Mouse (Mus musculus) kidney, postnatal 36 days (tissue): ENCODE results near the gene Adam30.
A peak's percentile ranks its signal among the peaks of the same experiment; 100 is the strongest.
"Not testable (repeated sequence)": the region's sequence is repeated elsewhere in the genome, so short reads cannot be mapped to it uniquely, and the experiment has no call there.

ENCODE experiments used
- DNase-seq, 2 experiments: peaks; one replicate each; pipeline ENCODE4 v3.0.0; 2021 to 2022; ENCODE audit warnings: mixed read lengths in 2 of 2

Gene Adam30

GRCm38 (mm10) chr3:98160330-98160729 is at the start of gene Adam30:
Adam30 (plus strand) TSS chr3:98160630.
- DNase-seq: no peak

- no peak for DNase-seq
Measured at GRCm38 (mm10) chr3:98118252-98118651, 42.2 kb upstream of the Adam30 start.

GRCm38 (mm10) chr3:98119338-98119737 is 41.1 kb upstream of the Adam30 start:
- no peak for DNase-seq

DNA sequence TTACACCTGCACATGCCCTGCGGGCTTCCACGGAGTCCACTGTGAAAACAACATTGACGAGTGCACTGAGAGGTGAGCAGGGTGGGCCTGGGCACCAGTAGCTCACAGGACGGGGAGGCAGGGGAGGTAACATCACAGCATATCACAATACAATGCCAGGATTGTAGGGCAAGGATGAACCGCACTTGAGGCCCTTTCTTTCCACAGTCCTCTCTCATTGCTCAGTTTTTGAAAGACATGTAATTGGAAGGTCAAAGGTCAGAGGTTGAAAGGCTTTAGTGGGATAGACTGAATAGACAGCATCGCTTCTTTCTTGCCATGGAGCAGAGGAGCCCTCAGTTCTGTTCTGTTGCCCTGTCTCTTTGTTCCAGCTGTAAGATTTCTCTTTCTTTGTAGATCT is 39.5 kb upstream of the Adam30 start:
- DNase-seq: no peak

GRCm38 (mm10) chr3:98127775-98128174 is 32.7 kb upstream of the Adam30 start:
- DNase-seq: no peak

DNA sequence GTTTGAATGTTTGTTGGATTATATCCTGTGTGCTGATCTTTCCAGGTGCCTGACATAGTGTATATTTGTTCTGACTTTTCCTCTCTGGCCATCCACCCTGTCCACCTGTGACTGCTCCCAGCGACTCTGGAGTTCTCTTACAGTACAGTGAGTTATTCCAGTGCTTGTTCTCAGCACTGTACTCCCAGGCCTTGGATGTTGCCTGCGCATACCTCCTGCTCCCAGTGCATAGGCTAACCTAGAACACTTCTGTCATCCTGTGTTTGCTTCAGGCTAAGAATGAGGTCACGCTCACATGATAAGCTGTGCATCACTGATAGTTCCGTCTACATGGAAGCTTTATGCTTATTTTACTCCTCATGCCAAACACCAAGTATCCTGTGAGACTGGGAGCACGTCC is 31.7 kb upstream of the Adam30 start:
- DNase-seq: no peak

DNA sequence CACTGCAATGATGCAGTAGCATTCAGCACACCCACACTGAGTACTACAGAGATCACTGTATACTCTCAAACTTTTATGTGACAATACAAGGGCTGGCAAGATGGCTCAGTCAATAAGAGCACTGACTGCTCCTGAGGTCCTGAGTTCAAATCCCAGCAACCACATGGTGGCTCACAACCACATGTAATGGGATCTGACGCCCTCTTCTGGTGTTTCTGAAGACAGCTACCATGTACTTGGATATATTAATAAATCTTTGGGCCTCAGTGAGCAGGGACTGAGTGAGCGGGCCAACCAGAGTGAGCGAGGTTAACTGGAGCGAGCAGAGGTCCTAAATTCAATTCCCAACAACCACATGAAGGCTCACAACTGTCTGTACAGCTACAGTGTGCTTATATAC is 28.3 kb upstream of the Adam30 start:
- DNase-seq: not testable (repeated sequence)

DNA sequence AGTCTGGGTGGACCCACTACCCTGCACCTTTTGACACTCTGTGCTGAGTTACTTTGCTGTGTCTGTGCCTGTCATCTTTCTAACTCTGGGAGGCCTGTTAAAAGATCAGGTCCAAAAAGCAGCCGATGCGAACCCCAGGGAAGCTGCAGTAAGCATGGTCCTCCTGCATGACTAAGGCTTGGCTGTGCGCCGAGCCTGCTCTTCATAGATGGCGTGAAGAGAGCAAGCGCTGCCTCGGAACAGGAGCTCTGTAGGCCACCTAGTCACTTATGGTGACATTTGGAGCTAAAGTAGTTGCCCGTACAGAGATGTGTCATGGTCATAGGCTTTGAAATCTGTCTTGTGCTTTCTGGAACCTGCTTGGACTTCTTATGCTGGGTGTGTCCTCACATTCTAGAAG is 27.8 kb upstream of the Adam30 start:
- DNase-seq: no peak

DNA sequence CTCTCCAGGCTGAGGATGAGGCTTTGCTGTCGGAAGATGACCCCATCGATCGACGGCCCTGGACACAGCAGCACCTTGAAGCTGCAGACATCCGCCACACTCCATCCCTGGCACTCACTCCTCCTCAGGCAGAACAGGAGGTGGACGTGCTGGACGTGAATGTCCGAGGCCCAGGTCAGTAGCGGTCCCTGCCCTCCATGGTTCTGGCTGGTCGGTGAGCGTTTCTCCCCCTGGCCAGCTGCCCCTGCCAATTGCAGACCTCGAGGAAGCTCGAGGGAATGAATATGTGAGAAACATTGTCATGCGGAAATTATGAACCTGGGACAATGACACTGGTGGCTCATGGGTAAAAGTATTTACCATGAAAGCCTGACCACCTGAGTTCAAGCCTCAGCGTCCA is 19.0 kb upstream of the Adam30 start:
- DNase-seq: no peak

GRCm38 (mm10) chr3:98142862-98143261 is 17.6 kb upstream of the Adam30 start:
- DNase-seq: no peak

DNA sequence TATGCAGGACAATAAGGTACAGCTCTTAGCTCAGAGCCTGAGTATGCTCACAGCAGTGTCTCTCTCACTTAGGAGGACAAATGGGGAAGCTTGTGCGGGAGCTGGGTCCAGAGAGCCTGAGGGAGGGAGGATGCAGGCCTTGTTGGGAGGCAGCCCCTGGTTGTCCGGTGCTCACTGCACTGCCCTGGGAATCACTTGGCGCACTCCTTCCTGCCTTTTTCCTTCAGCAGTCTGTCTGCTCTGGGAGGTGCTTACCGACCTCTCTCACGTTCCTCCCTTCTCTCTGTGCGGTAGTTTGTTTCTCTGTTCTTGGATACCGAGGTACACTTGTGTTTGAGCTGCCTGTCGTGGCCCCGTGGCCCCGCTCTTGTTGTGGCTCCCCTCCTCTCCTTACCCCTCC is 15.2 kb upstream of the Adam30 start:
- DNase-seq: no peak

DNA sequence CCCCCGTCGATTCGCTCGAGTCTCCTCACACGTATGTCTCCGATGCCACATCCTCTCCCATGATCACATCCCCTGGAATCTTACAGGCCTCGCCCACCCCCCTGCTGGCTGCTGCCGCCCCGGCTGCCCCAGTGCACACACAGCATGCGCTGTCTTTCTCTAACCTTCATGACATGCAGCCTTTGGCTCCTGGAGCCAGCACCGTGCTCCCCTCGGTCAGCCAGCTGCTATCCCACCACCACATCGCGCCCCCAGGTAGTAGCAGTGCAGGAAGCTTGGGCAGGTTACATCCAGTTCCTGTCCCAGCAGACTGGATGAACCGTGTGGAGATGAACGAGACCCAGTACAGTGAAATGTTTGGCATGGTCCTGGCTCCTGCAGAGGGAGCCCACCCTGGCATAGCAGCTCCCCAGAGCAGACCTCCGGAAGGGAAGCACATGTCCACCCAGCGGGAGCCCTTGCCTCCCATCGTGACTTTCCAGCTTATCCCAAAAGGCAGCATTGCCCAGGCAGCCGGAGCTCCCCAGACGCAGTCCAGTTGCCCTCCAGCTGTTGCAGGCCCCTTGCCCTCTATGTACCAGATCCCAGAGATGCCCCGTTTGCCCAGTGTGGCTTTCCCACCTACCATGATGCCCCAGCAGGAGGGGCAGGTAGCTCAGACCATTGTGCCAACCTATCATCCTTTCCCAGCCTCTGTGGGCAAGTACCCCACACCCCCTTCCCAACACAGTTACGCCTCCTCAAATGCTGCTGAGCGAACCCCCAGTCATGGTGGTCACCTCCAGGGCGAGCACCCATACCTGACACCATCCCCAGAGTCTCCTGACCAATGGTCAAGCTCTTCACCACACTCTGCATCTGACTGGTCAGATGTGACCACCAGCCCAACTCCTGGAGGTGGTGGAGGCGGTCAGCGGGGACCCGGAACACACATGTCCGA is 13.7 kb upstream of the Adam30 start:
- DNase-seq: no peak

GRCm38 (mm10) chr3:98147706-98148105 is 12.7 kb upstream of the Adam30 start:
- DNase-seq: no peak

- DNase-seq: no peak
Measured at GRCm38 (mm10) chr3:98149881-98150280, 10.5 kb upstream of the Adam30 start.

GRCm38 (mm10) chr3:98151016-98151415 is 9.4 kb upstream of the Adam30 start:
- DNase-seq: no peak

DNA sequence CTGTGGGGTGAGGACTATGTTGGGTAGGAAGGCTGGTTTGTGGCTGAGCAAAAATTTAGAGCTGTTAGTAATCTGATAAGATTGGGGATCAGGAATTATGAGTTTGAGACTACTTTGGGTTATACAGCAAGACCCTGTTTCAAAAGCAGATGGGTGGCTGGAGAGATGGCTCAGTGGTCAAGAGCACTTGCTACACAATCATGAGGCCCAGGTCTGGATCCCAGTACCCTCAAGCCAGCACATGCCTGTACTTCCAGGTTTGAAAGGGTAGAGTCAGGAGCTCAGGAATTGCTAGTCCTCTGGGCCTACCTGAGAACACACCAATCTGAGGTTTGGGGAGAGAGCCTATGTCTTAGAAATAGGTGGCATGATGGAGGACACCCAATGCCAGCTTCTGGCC is 7.0 kb upstream of the Adam30 start:
- DNase-seq: no peak

GRCm38 (mm10) chr3:98156158-98156557 is 4.3 kb upstream of the Adam30 start:
- no peak for DNase-seq

DNA sequence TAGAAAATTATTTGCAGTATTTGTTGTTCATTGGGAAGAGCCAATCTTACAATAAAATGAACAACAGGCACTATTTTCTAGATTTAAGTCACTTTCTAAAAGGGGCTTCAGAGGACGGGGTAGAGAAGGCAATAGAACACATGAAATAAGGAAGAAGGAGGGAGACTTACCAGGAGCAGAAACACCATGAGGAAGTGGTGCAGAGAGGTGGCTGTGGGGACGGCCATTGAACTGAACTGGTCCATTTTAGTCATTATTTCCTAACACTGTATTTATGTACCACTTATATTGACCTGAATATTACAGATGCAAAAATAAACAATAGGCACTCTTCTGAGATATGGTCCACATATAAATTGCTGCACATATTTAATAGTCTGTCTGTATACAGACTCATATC is 3.4 kb upstream of the Adam30 start:
- no peak for DNase-seq

DNA sequence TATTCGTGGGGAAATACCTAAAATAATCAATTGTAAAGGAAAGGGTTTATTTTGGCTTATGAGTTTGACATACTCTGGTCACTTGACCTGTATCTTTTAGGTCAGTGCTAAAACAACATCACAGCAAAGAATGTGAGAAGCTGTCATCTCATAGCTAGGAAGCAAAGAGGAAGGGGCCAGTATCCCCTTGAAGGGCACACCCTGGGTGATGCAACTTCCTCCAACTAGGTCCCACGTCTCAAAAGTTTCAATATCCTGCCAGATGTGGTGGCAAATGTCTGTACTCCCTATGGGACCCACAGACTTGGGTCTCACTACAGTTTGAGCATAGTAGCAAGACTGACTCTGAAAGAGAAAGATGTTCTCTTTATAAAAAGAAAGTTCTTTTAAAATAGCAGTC is 2.8 kb upstream of the Adam30 start:
- DNase-seq: no peak

GRCm38 (mm10) chr3:98158646-98159045 is 1.8 kb upstream of the Adam30 start:
- DNase-seq: no peak

DNA sequence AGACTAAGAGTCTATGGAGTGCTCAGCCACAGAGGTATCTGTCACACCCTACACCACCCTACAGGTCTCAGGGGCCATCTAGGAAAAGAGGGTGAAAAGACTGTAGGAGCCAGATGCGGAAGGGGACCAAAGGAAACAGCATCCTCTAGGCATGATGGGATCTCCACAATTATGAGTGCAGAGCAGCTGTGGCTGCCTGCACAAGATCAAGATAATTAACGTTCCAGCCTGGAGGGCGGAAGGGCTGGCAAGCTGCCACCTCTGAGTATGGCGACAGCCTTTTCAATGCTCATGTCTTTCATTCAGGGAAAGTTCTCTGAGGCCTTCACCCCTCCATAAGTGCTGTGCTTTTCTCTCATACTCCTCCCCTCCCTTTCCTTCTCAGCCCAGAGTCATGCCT is 1.1 kb upstream of the Adam30 start:
- peak in 1 of 2 experiments; percentile 14 for DNase-seq

- peak; percentile 75 to 79 for DNase-seq
Measured at GRCm38 (mm10) chr3:98178340-98178739, 17.9 kb downstream of the Adam30 start.

DNA sequence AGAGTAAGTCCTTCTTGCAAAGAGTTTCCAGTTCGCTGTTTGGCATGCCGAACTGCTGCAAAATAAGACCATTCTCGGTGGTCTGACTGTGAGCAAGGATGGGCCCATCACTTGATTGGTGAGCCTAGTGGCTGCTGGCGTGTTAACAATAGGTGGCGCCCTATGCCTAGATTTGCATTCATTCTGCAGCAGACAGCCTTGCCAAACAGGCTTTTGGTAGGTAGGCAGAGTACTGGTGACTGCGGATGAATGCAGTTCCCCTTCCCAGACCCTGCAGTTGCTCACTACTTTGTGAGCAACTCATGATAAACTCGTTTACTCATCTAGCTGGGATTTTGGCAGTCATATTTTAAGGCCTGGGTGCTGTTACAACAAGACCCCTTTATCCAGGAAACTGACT is 20.4 kb downstream of the Adam30 start:
- peak; percentile 54 to 75 for DNase-seq

DNA sequence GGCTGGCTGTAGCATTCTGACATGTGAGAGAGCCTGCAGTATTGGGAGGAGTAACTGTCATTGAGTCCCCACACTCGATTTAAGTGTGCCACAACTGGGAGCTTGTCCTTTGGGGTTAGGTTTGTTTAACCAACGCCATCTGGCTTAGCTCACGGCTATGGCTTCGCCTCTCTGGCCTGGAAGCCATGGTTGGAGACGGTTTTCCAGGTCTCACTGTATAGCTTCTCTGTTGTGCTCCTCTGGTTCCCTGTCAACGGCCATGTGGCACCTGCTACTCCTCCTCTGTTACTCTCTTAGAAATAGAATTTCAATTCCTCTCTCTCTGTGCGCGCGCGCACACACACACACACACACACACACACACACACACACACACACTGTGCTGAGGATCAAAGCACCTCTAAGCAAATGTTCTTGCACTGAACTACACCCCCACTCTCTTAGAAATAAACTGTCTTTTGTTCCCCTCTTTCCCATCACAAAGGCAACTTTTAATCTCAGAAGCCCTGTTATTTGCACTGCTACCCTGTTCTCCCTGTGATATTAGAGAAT is 24.8 kb downstream of the Adam30 start:
- DNase-seq: no peak

GRCm38 (mm10) chr3:98187777-98188176 is 27.3 kb downstream of the Adam30 start:
- DNase-seq: no peak
